Mouse (Mus musculus) small intestine, adult 2 months (tissue): ENCODE results near the gene Usp43. TPM values are rescaled to one million over a fixed set of nuclear protein-coding genes. Genes with fewer than 3 reads are reported as not detected.

ENCODE experiments used
- H3K27ac ChIP-seq: fragments of 200-500 bp; 2 replicates; pipeline ENCODE4 v1.5.1; 2012; ENCODE audit warnings: low read depth, low read length, control low read depth, inconsistent platforms; ENCODE audit not compliant: insufficient read depth
- H3K27me3 ChIP-seq: fragments of 200-500 bp; 2 replicates; pipeline ENCODE4 v1.6.1; 2012; ENCODE audit warnings: mild to moderate bottlenecking, moderate library complexity, low read length, inconsistent platforms; ENCODE audit not compliant: control insufficient read depth, insufficient read depth
- H3K36me3 ChIP-seq: fragments of 200-500 bp; 2 replicates; pipeline ENCODE4 v1.6.1; 2012; ENCODE audit warnings: mild to moderate bottlenecking, low read length, control low read depth, inconsistent platforms; ENCODE audit not compliant: control insufficient read depth, insufficient read depth
- H3K4me1 ChIP-seq: fragments of 200-500 bp; 2 replicates; pipeline ENCODE4 v1.6.1; 2012; ENCODE audit warnings: low read length, inconsistent platforms, mixed read lengths; ENCODE audit not compliant: control insufficient read depth, insufficient read depth, insufficient read length
- H3K4me3 ChIP-seq: fragments of 200-500 bp; 2 replicates; pipeline ENCODE4 v1.5.1; 2012; ENCODE audit warnings: low read depth, mild to moderate bottlenecking, control low read depth, inconsistent platforms, low read length, moderate library complexity
- CTCF ChIP-seq: fragments of 200-500 bp; IDR thresholded peaks from 2 replicates; pipeline ENCODE4 v1.5.1; 2012; ENCODE audit warnings: low read depth, mild to moderate bottlenecking, control low read depth, inconsistent platforms, low read length, moderate library complexity, mixed read lengths; ENCODE audit not compliant: insufficient replicate concordance, insufficient read length; ENCODE audit errors: extremely low read depth
- POLR2A ChIP-seq: fragments of 200-500 bp; IDR thresholded peaks from 2 replicates; pipeline ENCODE4 v1.6.1; 2012; ENCODE audit warnings: low read depth, mild to moderate bottlenecking, control low read depth, inconsistent platforms, low read length, moderate library complexity
- WGBS: fragments of 180-500 bp; shearing (Covaris S2); methylation state at CpG from one replicate; pipeline ENCODE4 v1.1.7; 2018; 5-methylcytosine and 5-hydroxymethylcytosine counted together
- polyA plus RNA-seq: library from polyadenylated mRNA; depleted of rRNA; stranded (reverse); fragments of >200 nt; gene quantifications from 2 replicates; pipeline ENCODE4 v1.2.3, GENCODE M21; 2012

The Usp43 gene
- polyA plus RNA-seq, 1 experiment: 17.3 TPM

DNA sequence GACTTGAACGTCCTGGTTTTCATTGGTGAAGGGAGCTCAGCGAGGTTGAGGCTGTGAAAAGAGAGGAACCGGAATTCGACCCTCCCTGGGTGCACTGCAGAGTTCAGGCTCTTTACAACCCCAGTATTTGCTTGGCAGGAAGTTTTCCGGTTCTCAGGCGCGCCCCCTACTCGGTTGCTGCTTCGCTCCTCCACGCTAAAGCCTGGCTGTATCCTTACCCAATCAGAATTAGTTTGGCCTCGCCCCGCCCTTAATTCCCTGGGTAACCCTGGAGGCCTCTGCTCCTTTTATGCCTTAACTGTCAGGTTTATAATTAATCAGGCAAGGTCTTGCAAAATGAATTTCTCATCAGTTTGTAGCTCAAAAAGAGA, 787 bp upstream of the Usp43 start:
- Histone ChIP-seq H3K4me3 (peak overlapping the region; percentile 91), H3K27me3 (no peaks in the 10 kb centered on the region), H3K36me3 (no peaks in the 10 kb centered on the region), H3K4me1 (peaks cover 9% of the 10 kb centered on the region), H3K27ac (peak overlapping the region; percentile 98)
- TF ChIP-seq POLR2A: no peak
- 0 out of 2 replicates have a peak, but pooled peaks have one; percentile 10 for TF ChIP-seq CTCF
- 1% methylated on average over 12 of the region's 12 CpGs for WGBS

DNA sequence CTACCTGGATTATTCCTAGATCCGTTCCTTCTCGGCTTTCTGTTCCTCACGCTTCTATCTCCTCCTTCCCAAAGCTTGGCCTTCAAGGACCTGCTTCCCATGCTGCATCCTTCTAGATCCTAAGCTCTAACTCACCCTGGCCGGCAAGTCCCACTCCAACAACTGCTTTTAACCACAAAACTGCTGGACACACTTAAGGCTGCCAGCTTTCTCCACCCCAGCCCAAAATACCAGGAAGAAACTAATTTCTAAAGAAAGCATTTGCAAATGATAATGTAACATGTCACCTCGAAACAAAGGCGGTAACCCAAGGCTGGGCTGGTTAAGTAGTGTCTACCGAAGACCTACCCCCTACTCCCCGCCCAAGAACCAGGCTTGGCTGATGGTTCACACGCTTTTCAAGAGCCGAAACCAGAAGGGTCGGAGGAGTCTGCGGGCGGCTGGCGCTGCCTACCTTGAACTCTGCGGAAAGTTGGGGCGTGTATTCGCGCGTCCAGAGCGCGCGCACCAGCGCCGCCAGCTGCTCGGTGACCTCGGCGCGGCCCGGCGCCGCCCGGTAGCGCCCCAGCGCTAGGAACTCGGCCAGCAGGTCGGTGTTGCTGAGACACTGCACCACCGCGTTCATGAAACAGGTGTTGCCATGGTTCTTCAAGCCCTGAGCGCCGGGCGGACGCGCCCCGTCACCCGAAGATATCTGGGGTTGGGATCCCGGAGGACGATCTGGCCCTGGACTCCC, 694 bp downstream of the Usp43 start:
- Histone ChIP-seq H3K27ac (peak overlapping the region; percentile 91), H3K36me3 (no peaks in the 10 kb centered on the region), H3K27me3 (no peaks in the 10 kb centered on the region), H3K4me1 (peaks cover 9% of the 10 kb centered on the region), H3K4me3 (peak overlapping the region; percentile 91)
- WGBS: 2% methylated on average over 47 of the region's 47 CpGs
- no peak for TF ChIP-seq POLR2A
- TF ChIP-seq CTCF: no peak

DNA sequence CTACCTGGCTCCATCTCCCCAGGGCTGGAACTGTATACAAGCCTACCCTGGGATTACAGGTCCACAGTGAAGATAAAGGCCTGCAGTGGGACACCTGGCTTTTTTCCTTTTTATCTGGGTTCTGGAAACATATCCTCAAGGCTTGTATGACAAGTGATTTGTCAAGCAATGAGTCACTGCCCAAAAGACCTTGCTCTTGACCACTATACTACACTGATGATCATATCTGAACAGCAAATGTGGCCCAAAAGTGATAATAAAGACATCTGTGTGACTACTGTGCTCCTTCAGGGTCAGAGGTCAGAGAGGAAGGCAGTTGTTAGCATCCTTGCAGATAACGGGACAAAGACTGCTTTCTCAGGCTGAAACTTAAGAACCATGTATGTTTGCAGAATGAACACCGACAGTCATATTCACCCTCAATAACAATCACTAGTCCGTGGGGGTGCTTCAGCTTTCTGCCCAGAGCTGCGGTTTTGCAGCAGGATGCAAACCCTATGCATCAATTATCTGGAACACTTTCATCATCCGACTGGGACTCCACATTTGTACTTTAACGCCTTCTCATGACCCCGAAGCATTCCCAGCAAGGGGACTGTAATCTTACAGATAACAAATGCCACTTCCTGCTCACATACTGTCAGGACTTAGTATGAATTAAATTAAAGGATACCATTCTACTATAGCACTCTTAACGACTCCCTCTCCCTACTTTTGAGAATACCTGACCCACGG, 1.6 kb downstream of the Usp43 start:
- TF ChIP-seq CTCF (no peak), POLR2A (no peak)
- WGBS: 15% methylated on average over 9 of the region's 9 CpGs
- Histone ChIP-seq H3K27ac (no peak overlapping the region), H3K36me3 (no peaks in the 10 kb centered on the region), H3K27me3 (no peaks in the 10 kb centered on the region), H3K4me3 (peak overlapping the region; percentile 91; the same call in 1 of the 2 replicates), H3K4me1 (peaks cover 7% of the 10 kb centered on the region)

DNA sequence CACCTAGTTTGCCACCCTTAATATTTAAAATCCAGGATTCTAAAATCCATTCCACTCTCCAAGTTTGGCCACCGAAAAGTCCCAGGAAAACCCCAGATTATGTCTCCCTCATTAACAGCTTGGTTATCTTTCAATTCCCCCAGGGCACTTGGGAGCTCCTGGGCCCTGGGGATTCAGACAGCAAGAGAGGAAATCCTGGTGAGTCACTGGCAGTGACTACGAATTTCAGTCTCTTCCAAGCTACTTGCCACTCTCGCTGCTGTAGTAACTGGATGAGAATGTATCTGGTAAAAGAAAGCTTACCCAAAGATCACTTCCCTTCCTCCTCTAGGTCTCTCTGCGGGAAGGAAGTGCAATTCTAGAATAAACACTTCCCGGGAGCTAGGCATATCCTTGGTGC, 2.4 kb downstream of the Usp43 start:
- H3K4me1 ChIP-seq: peaks cover 10% of the 10 kb centered on the region
- no peaks in the 10 kb centered on the region for H3K36me3 ChIP-seq
- no peak for TF ChIP-seq POLR2A
- TF ChIP-seq CTCF: no peak
- WGBS: 23% methylated on average over 5 of the region's 5 CpGs
- no peaks in the 10 kb centered on the region for H3K27me3 ChIP-seq
- no peak overlapping the region for H3K27ac ChIP-seq
- H3K4me3 ChIP-seq: no peak overlapping the region

DNA sequence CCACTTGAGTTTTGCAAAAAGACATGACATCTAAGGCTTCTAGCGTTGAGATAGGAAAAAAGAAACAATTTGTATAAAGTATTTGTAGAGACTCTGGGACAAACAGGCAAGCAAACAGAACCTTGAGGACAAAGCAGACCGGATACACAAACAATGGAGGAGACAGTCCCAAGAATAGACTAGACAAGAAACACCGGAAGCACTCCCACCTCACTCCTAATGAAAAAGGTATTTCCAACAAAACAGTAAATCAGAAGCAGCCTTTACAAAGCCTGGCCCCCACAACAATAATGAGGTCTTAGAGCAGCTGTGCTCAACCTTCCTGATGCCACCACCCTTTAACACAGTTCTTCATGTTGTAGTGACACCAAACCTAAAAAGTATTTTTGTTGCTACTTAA, 4.8 kb downstream of the Usp43 start:
- Histone ChIP-seq H3K4me1 (peaks cover 7% of the 10 kb centered on the region; the same call in 1 of the 2 replicates), H3K4me3 (no peak overlapping the region), H3K27ac (no peak overlapping the region), H3K36me3 (peaks cover 8% of the 10 kb centered on the region), H3K27me3 (no peaks in the 10 kb centered on the region)
- no peak for TF ChIP-seq CTCF
- TF ChIP-seq POLR2A: no peak
- whole genome bisulfite sequencing: 77% methylated on average over 3 of the region's 3 CpGs

DNA sequence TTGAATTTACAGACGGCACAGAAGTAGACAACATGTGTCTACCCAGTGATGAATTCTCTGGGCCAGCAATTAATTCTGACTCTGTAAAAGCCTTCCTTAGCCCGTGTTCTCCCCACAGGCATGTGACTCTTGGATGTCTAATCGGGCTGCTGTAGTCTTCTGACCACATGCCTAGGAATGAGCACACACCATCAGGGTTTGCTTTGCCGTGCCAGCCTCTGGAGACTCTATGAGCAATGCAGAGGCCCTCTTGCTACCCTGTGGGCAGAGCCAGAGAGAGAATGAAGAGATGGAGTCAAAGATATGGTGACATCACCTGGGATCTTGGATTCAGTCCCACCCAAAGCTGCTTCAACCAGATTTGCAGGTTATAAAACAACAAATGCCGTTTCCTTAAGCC, 10.9 kb downstream of the Usp43 start:
- no peak overlapping the region for H3K27ac ChIP-seq
- peaks cover 3% of the 10 kb centered on the region; the same call in 1 of the 2 replicates for H3K4me1 ChIP-seq
- no peak for TF ChIP-seq POLR2A
- no peaks in the 10 kb centered on the region for H3K27me3 ChIP-seq
- WGBS: 76% methylated on average over 5 of the region's 5 CpGs
- no peak overlapping the region for H3K4me3 ChIP-seq
- peaks cover 23% of the 10 kb centered on the region for H3K36me3 ChIP-seq

DNA sequence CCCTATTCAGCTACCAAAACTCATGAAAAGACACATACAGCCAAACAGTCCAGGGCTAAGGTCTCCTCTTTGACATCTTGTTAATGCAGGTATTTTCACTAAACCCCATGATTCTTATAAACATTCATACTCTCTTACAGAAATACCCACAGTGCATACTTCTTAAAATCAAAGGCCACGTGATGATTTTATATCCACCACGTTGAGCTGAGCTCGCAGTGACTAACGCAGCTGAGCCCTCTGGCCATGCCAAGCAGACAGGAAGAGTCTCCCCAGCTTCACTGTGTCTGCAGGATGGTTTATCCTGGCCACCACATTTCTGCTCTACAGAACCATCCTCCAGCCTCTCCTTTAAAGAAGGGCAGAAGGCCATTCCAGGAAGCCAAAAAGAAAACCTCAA, 18.2 kb downstream of the Usp43 start:
- Histone ChIP-seq H3K4me3 (no peak overlapping the region), H3K36me3 (peaks cover 9% of the 10 kb centered on the region; the same call in 1 of the 2 replicates), H3K27ac (no peak overlapping the region), H3K4me1 (no peaks in the 10 kb centered on the region), H3K27me3 (no peaks in the 10 kb centered on the region)
- 87% methylated on average over 4 of the region's 4 CpGs for WGBS
- TF ChIP-seq POLR2A (no peak), CTCF (no peak)
